Mouse (Mus musculus) thymus, adult 2 months (tissue): ENCODE data around the gene Ccser2.

Experiments used
- CTCF ChIP-seq: fragments of 200-500 bp; IDR thresholded peaks from 2 replicates; pipeline ENCODE4 v1.5.1; 2012; ENCODE audit warnings: mild to moderate bottlenecking, control low read depth, low read length, moderate library complexity, borderline replicate concordance; ENCODE audit not compliant: control insufficient read depth, poor library complexity, insufficient read depth; ENCODE audit errors: extremely low read depth
- POLR2A ChIP-seq: fragments of 200-500 bp; IDR thresholded peaks from 2 replicates; pipeline ENCODE4 v1.6.1; 2012; ENCODE audit warnings: mild to moderate bottlenecking, low read length, control low read depth, moderate library complexity; ENCODE audit not compliant: control insufficient read depth, poor library complexity, insufficient read depth; ENCODE audit errors: extremely low read depth

- TF ChIP-seq CTCF (no peak), POLR2A (no peak)
These were observed 16.4 kb downstream of the Ccser2 start for GRCm38 (mm10) chr14:36952142-36952541.
